ENCODE assay signal across 8 mouse cellular contexts in the genomic region with DNA sequence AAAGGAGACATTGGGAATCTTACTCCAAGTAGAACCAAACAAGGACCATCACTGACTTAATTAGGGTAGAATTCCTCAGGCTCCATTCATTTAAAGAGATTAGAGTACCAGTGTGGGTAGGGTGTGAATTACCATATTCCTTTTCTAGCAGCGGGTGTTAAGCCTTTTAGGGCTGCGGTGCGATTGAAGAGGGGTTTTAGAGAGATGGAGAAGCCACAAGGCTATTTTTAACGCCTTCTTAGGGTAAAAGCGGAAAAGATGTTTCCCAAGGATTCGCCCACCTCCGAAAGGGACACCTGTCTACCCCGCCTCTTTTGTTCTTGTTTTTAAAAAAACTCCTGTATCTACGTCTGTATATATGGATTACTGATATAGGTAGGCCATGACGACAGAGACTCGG. TPM values are rescaled to one million over a fixed set of nuclear protein-coding genes. Genes with fewer than 3 reads are reported as not detected.
A peak's percentile ranks its signal among the peaks of the same experiment; 100 is the strongest.
DNase-seq lines count a peak whose midpoint lies in the region; ATAC-seq and TF ChIP-seq lines count a peak whose summit lies in the region.

No protein-coding gene starts in this region.

- H3K27me3 ChIP-seq in heart, embryonic 14.5 days (ENCODE audit: control insufficient read depth, insufficient read depth, low read length) = no peaks in the 10 kb centered on the region
- peaks cover 61% of the 10 kb centered on the region for H3K27me3 ChIP-seq in E14TG2a.4 (ENCODE audit: insufficient read depth, low read length)
- no peaks in the 10 kb centered on the region for H3K27me3 ChIP-seq in forebrain, embryonic 10.5 days (ENCODE audit: poor library complexity, severe bottlenecking)
- no peaks in the 10 kb centered on the region for H3K27me3 ChIP-seq in liver, embryonic 13.5 days

- peaks cover 34% of the 10 kb centered on the region for H3K36me3 ChIP-seq in heart, embryonic 14.5 days (ENCODE audit: control insufficient read depth, insufficient read depth, low read length)
- peaks cover 15% of the 10 kb centered on the region for H3K36me3 ChIP-seq in E14TG2a.4 (ENCODE audit: insufficient read depth, low read length)
- H3K36me3 ChIP-seq in forebrain, embryonic 10.5 days (replicated peaks) = peaks cover 52% of the 10 kb centered on the region
- H3K36me3 ChIP-seq in liver, embryonic 13.5 days = peaks cover 34% of the 10 kb centered on the region

- no peak for ATAC-seq in heart, embryonic 14.5 days (ENCODE audit: insufficient number of reproducible peaks, insufficient read depth, low FRiP score, low read depth)
- no peak for ATAC-seq in liver, embryonic 13.5 days (ENCODE audit: low read depth)

- no peak overlapping the region for H3K27ac ChIP-seq in heart, embryonic 14.5 days (replicated peaks in 1 of 2; ENCODE audit: control insufficient read depth in 1 of 2, insufficient read depth in 1 of 2, low read depth in 2 of 2, low read length in 2 of 2)
- H3K27ac ChIP-seq in forebrain, embryonic 10.5 days = peak overlapping the region; percentile 92
- H3K27ac ChIP-seq in liver, embryonic 13.5 days = no peak overlapping the region

- DNase-seq in heart, postnatal 36 days = no peak
- DNase-seq in forebrain, embryonic 10.5 days (ENCODE audit: extremely low spot score, low spot score) = no peak
- no peak for DNase-seq in liver, embryonic 13.5 days
- no peak for DNase-seq in spleen, postnatal 14 days (ENCODE audit: low spot score in 2 of 2)
- no peak for DNase-seq in left cerebral cortex, postnatal 4 days
- DNase-seq in urinary bladder, postnatal 10 days (ENCODE audit: low spot score) = no peak

- intact Hi-C loops in heart, postnatal 36 days (cut with DNase I) = loop anchor here (2.0 kb wide), 1 partner anchor 60 kb away; a partner anchor contains a TSS
- intact Hi-C loops in left cerebral cortex, postnatal 4 days (cut with DNase I) = no loop called here

- H3K4me3 ChIP-seq in heart, embryonic 14.5 days (ENCODE audit: control insufficient read depth in 1 of 2, insufficient read depth in 1 of 2, low read depth in 1 of 2, low read length in 2 of 2) = peak overlapping the region; percentile 84 to 92
- H3K4me3 ChIP-seq in E14TG2a.4 (replicated peaks; ENCODE audit: low read length) = peak overlapping the region; percentile 88
- peak overlapping the region; percentile 92 for H3K4me3 ChIP-seq in forebrain, embryonic 10.5 days
- peak overlapping the region; percentile 90 for H3K4me3 ChIP-seq in liver, embryonic 13.5 days (replicated peaks)

- no peaks in the 10 kb centered on the region for H3K9me3 ChIP-seq in heart, embryonic 14.5 days (ENCODE audit: control insufficient read depth, low read length)
- no peaks in the 10 kb centered on the region for H3K9me3 ChIP-seq in E14TG2a.4 (ENCODE audit: low read length)
- H3K9me3 ChIP-seq in forebrain, embryonic 10.5 days = no peaks in the 10 kb centered on the region
- no peaks in the 10 kb centered on the region for H3K9me3 ChIP-seq in liver, embryonic 13.5 days (replicated peaks)

- H3K9ac ChIP-seq in heart, embryonic 14.5 days (ENCODE audit: low read length) = peak overlapping the region; percentile 95
- peak overlapping the region; percentile 94 for H3K9ac ChIP-seq in liver, embryonic 13.5 days

- H3K4me2 ChIP-seq in heart, embryonic 14.5 days (ENCODE audit: low read length) = peak overlapping the region; percentile 78
- H3K4me2 ChIP-seq in liver, embryonic 13.5 days = peak overlapping the region; percentile 88

- 2% methylated on average over 11 of the region's 11 CpGs for WGBS in heart, embryonic 14.5 days
- WGBS in forebrain, embryonic 10.5 days = under 1% methylated on average over 11 of the region's 11 CpGs
- 3% methylated on average over 11 of the region's 11 CpGs for WGBS in liver, embryonic 13.5 days (ENCODE audit: insufficient replicate concordance)

- no peak for TF ChIP-seq CTCF in E14TG2a.4 (conservative IDR thresholded peaks at IDR 0.05; ENCODE audit: low read length)

- H3K4me1 ChIP-seq in heart, embryonic 14.5 days (ENCODE audit: control insufficient read depth in 2 of 2, insufficient read depth in 2 of 2, low read length in 2 of 2) = peaks cover 5 to 18% of the 10 kb centered on the region in 2 experiments
- peaks cover 23% of the 10 kb centered on the region for H3K4me1 ChIP-seq in E14TG2a.4 (replicated peaks; ENCODE audit: low read depth, low read length)
- peaks cover 35% of the 10 kb centered on the region for H3K4me1 ChIP-seq in forebrain, embryonic 10.5 days
- H3K4me1 ChIP-seq in liver, embryonic 13.5 days (replicated peaks) = peaks cover 50% of the 10 kb centered on the region

RNA-seq across cellular contexts. Expression of a gene that starts 0.9 kb away (rescaled TPM):
- polyA plus RNA-seq in heart, embryonic 14.5 days (2014; fragmentation: Nextera tagmentation; extraction: Ambion mirVana) = 112 and 113 TPM in 2 replicates
- 100 to 1,000 TPM in 1 of 2 experiments, 10 to 100 TPM in 1; 92.2 to 100 TPM for total RNA-seq in heart, postnatal 36 days (2021)
- polyA plus RNA-seq in forebrain, embryonic 10.5 days (2016; fragmentation: Nextera tagmentation; extraction: Ambion mirVana) = 146 and 151 TPM in 2 replicates
- 92.0 and 102 TPM in 2 replicates for polyA plus RNA-seq in liver, embryonic 13.5 days (2015; fragmentation: Nextera tagmentation; extraction: Ambion mirVana)
- 10 to 100 TPM; 81.9 to 85.9 TPM for total RNA-seq in left cerebral cortex, postnatal 4 days (2021)

RNA-seq across cellular contexts. Expression of a gene that starts 0.9 kb away (rescaled TPM):
- 27.1 and 28.5 TPM in 2 replicates for polyA plus RNA-seq in heart, embryonic 14.5 days (2014; fragmentation: Nextera tagmentation; extraction: Ambion mirVana)
- 10 to 100 TPM; 19.8 to 20.7 TPM for total RNA-seq in heart, postnatal 36 days (2021)
- 102 and 103 TPM in 2 replicates for polyA plus RNA-seq in forebrain, embryonic 10.5 days (2016; fragmentation: Nextera tagmentation; extraction: Ambion mirVana)
- 23.2 and 27.9 TPM in 2 replicates for polyA plus RNA-seq in liver, embryonic 13.5 days (2015; fragmentation: Nextera tagmentation; extraction: Ambion mirVana)
- 10 to 100 TPM; 39.1 to 43.5 TPM for total RNA-seq in left cerebral cortex, postnatal 4 days (2021)
